Mouse (Mus musculus): ENCODE data around the gene 2310057N15Rik.
"Not testable (repeated sequence)": the region's sequence is repeated elsewhere in the genome, so short reads cannot be mapped to it uniquely, and the experiment has no call there.

2310057N15Rik gene

DNA sequence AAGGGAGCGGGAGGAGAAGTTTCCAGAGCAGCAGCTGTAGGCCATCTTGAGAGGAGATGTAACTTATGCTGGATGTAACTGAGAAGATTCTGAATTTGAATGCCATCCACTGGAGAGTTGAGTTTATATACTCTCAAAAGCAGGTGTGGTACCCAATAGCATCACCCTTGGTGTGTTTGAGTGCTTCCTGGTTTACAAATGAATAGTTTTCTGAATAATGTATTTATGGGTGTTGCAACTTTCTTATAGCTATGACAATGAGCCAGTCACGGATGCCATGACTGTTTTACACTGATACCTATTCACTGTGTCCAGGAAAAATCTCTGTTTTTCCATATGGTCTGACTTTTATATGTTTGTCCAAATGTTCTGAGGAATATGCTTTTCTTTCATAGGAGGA, at the start of gene 2310057N15Rik:
2310057N15Rik (minus strand) TSS at position 101 of the 400 bp plus-strand sequence.
- DNase-seq (ENCODE audit: low read depth, low spot score) = no peak

- no peak for DNase-seq (ENCODE audit: low read depth, low spot score)
These were observed 49.7 kb upstream of the 2310057N15Rik start for GRCm38 (mm10) chr16:88823736-88824135.

- no peak for DNase-seq (ENCODE audit: low read depth, low spot score)
These were observed 46.1 kb upstream of the 2310057N15Rik start, which contains the start of gene Krtap15 for GRCm38 (mm10) chr16:88820066-88820465. Gene Krtap15, plus strand, starts transcription at chr16:88820215.

GRCm38 (mm10) chr16:88811827-88812226, 37.8 kb upstream of the 2310057N15Rik start, which contains the start of gene Gm20741:
Gene Gm20741, minus strand, starts transcription at chr16:88812220.
- no peak for DNase-seq (ENCODE audit: low read depth, low spot score)

- no peak for DNase-seq (ENCODE audit: low read depth, low spot score)
These were observed 12.8 kb upstream of the 2310057N15Rik start for GRCm38 (mm10) chr16:88786786-88787185.

DNA sequence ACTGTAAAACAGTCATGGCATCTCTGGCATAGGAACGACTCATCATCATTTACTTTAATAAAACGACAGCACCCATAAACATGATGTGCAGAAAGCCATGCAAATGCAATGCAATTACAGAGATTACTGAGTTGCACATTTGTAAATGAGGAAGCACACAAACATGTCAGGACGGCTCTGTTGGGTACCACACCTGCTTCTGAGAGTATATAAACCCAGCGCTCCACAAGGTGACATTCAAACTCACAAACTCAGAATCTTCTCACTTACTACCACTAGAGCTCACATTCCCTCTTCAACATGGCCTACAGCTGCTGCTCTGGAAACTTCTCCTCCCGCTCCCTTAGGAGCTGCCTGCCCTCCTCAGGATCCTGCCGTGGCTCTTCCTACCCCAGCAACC, 3.6 kb upstream of the 2310057N15Rik start, which contains the start of gene Gm5965:
Gm5965 (plus strand) TSS at position 301 of the 400 bp plus-strand sequence.
- no peak for DNase-seq (ENCODE audit: low read depth, low spot score)

- not testable (repeated sequence) for DNase-seq (ENCODE audit: low read depth, low spot score)
These were observed 15.5 kb downstream of the 2310057N15Rik start, which contains the start of gene 2310034C09Rik for GRCm38 (mm10) chr16:88758547-88758946. Gene 2310034C09Rik, plus strand, starts transcription at chr16:88758847.

DNA sequence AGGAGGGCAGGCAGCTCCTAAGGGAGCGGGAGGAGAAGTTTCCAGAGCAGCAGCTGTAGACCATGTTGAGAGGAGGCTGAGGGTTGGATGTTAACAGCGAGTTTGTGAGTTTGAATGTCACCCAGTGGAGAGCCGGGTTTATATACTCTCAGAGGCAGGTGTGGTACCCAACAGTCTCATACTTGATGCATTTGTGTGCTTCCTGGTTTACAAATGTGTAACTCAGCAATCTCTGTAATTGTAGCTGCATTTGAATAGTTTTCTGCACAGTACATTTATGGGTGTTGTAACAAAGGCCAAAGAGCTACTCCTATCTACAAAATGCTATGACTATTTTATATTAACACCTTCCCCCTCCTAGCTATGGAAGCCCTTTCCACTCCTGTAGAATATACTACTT, 22.5 kb downstream of the 2310057N15Rik start, which contains the start of gene Krtap13:
Krtap13 (minus strand) TSS at position 101 of the 400 bp plus-strand sequence.
- not testable (repeated sequence) for DNase-seq (ENCODE audit: low read depth, low spot score)

DNA sequence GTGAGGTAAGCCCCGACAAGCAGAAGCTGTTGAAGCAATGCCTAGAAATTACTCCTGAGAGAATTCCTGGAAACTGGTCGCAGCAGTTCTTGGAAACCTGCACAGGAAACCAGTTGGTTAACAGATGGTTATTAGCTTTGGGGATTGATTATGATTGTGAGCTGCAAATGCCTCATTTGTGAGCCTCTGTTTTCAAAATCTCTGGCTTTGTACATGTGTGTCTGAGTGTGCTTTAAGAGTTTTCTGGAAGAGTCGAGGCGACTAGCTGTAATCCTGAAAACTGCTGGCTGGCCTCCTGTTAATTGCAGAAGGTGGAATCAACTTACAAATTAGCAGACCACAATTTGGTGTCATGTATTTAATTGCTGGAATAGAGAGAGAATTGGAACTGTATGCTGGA, 26.1 kb downstream of the 2310057N15Rik start:
- DNase-seq (ENCODE audit: low read depth, low spot score) = no peak

DNA sequence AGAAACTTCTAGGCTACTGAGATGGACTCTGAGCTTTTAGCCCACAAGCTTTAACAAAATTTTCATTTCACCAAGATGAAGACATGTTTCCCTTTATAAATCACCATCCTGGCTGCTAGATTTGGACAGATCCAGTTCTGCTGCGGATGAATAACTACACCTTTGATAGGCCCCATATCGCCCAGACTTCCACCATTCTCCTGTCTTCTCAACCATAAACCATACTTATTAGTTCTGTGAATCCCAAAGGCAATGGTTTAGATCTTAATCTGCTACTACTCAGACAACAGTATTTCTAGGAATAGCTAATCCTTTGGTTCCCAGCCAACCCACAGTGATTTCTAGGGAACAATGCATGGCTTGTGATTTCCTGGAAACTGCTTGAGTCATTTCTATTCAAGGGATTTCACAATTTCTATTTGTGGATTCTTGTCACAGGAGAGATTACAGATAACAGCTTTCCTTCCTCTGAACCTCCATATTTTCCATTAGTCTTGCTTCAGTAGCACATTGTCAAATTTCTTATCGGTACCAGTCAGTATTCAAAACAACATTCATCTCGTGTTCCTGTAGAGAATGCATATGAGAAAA, 29.2 kb downstream of the 2310057N15Rik start:
- no peak for DNase-seq (ENCODE audit: low read depth, low spot score)

GRCm38 (mm10) chr16:88735391-88735790, 38.6 kb downstream of the 2310057N15Rik start:
- no peak for DNase-seq (ENCODE audit: low read depth, low spot score)

- DNase-seq (ENCODE audit: low read depth, low spot score) = no peak
These were observed 45.2 kb downstream of the 2310057N15Rik start, which contains the start of gene Krtap13-1 for GRCm38 (mm10) chr16:88728812-88729275. Gene Krtap13-1, plus strand, starts transcription at chr16:88728862.
